24 mouse cellular contexts compared by ENCODE assay signal in genomic region chr13:25983659-25984058, GRCm38 (mm10).
A peak's percentile ranks its signal among the peaks of the same experiment; 100 is the strongest.
DNase-seq lines count a peak whose midpoint lies in the region; ATAC-seq and TF ChIP-seq lines count a peak whose summit lies in the region.
"Had no signal": no experiment of that assay in that cellular context is flagged by ENCODE, and none has a peak within 500 bp of the region (broad histone marks: within the 10 kb centered on the region; RNA-seq: fewer than 3 reads in every experiment).

No protein-coding gene starts in this region.

- H3ac ChIP-seq in C2C12 (ENCODE audit: control insufficient read depth, insufficient read length, low read depth) = no peak overlapping the region

- 34% methylated on average over 1 of the region's 1 CpGs for WGBS in kidney, embryonic 14.5 days
- 83% methylated on average over 1 of the region's 1 CpGs for WGBS in forebrain, embryonic 14.5 days

- H3K36me3 ChIP-seq in kidney, embryonic 14.5 days (ENCODE audit: control insufficient read depth, insufficient read depth, low read length) = no peaks in the 10 kb centered on the region
- H3K36me3 ChIP-seq in C2C12 (ENCODE audit: control insufficient read depth, insufficient read depth) = no peaks in the 10 kb centered on the region
- H3K36me3 ChIP-seq in forebrain, embryonic 14.5 days (ENCODE audit: control insufficient read depth, insufficient read depth, low read length) = no peaks in the 10 kb centered on the region
- H3K36me3 ChIP-seq: embryonic facial prominence, embryonic 13.5 days; G1E; heart, embryonic 15.5 days; hindbrain, embryonic 13.5 days; intestine, embryonic 15.5 days had no signal

- no peaks in the 10 kb centered on the region for H3K79me2 ChIP-seq in C2C12 (ENCODE audit: control insufficient read depth, insufficient read depth)

- TF ChIP-seq CTCF in C2C12 (IDR thresholded peaks at IDR 0.05; ENCODE audit: control insufficient read depth, insufficient read depth, insufficient read length) = no peak

- no peak overlapping the region for H3K4me2 ChIP-seq in kidney, embryonic 14.5 days (replicated peaks; ENCODE audit: low read depth, low read length)
- no peak overlapping the region for H3K4me2 ChIP-seq in forebrain, embryonic 14.5 days (ENCODE audit: low read length)
- H3K4me2 ChIP-seq: embryonic facial prominence, embryonic 13.5 days; heart, embryonic 11.5 days; heart, embryonic 15.5 days; hindbrain, embryonic 13.5 days; intestine, embryonic 15.5 days had no signal

- H3K4me1 ChIP-seq in kidney, embryonic 14.5 days (ENCODE audit: control insufficient read depth, insufficient read depth, low read length) = no peaks in the 10 kb centered on the region
- H3K4me1 ChIP-seq in forebrain, embryonic 14.5 days (ENCODE audit: control insufficient read depth, insufficient read depth, low read length) = peaks cover 4% of the 10 kb centered on the region
- H3K4me1 ChIP-seq: embryonic facial prominence, embryonic 13.5 days; heart, embryonic 15.5 days; hindbrain, embryonic 13.5 days; intestine, embryonic 15.5 days had no signal

- no peak overlapping the region for H3K9ac ChIP-seq in kidney, embryonic 14.5 days (ENCODE audit: low read depth, low read length)
- H3K9ac ChIP-seq in forebrain, embryonic 14.5 days (ENCODE audit: low read length) = no peak overlapping the region
- H3K9ac ChIP-seq: embryonic facial prominence, embryonic 13.5 days; heart, embryonic 15.5 days; hindbrain, embryonic 13.5 days; intestine, embryonic 15.5 days had no signal

- no peaks in the 10 kb centered on the region for H3K27me3 ChIP-seq in kidney, embryonic 14.5 days (ENCODE audit: control insufficient read depth, insufficient read depth, low read length)
- no peaks in the 10 kb centered on the region for H3K27me3 ChIP-seq in C2C12 (ENCODE audit: control insufficient read depth, insufficient read depth, insufficient read length)
- H3K27me3 ChIP-seq in forebrain, embryonic 14.5 days (replicated peaks; ENCODE audit: control insufficient read depth, insufficient read depth, low read length) = no peaks in the 10 kb centered on the region
- H3K27me3 ChIP-seq: embryonic facial prominence, embryonic 13.5 days; heart, embryonic 15.5 days; hindbrain, embryonic 13.5 days; intestine, embryonic 15.5 days had no signal

- no peaks in the 10 kb centered on the region for H3K79me3 ChIP-seq in C2C12 (ENCODE audit: low read depth)

- no peak overlapping the region for H3K27ac ChIP-seq in kidney, embryonic 14.5 days (ENCODE audit: low read depth, low read length)
- no peak overlapping the region for H3K27ac ChIP-seq in forebrain, embryonic 14.5 days (ENCODE audit: low read depth, low read length)
- H3K27ac ChIP-seq: embryonic facial prominence, embryonic 13.5 days; heart, adult 2 months; heart, embryonic 15.5 days; hindbrain, embryonic 13.5 days; intestine, embryonic 15.5 days had no signal

- H3K9me3 ChIP-seq in kidney, embryonic 14.5 days (ENCODE audit: control insufficient read depth, low read length) = no peaks in the 10 kb centered on the region
- no peaks in the 10 kb centered on the region for H3K9me3 ChIP-seq in forebrain, embryonic 14.5 days (replicated peaks; ENCODE audit: control insufficient read depth, low read length)
- H3K9me3 ChIP-seq: embryonic facial prominence, embryonic 13.5 days; G1E; heart, embryonic 15.5 days; hindbrain, embryonic 13.5 days; intestine, embryonic 15.5 days had no signal

- no peak overlapping the region for H3K4me3 ChIP-seq in kidney, embryonic 14.5 days (ENCODE audit: low read length)
- no peak overlapping the region for H3K4me3 ChIP-seq in C2C12 (ENCODE audit: insufficient read depth, poor library complexity, severe bottlenecking)
- no peak overlapping the region for H3K4me3 ChIP-seq in forebrain, embryonic 14.5 days (ENCODE audit: low read depth, low read length)
- H3K4me3 ChIP-seq: embryonic facial prominence, embryonic 13.5 days; heart, adult 2 months; heart, embryonic 15.5 days; hindbrain, embryonic 13.5 days; intestine, embryonic 15.5 days had no signal

- DNase-seq in kidney, postnatal 36 days = no peak
- DNase-seq in R1 (ENCODE audit: low read depth, low spot score) (peak; percentile 62), adipocyte (ENCODE audit: low spot score) (no peak)
- DNase-seq in forebrain, embryonic 14.5 days (ENCODE audit: low spot score) = peak; percentile 49
- DNase-seq in testis, postnatal 14 days (ENCODE audit: low spot score) = no peak
- DNase-seq in testis, postnatal 10 days (ENCODE audit: low spot score) = no peak
- DNase-seq: adrenal gland, adult 2 months; adrenal gland, postnatal 36 days; cerebellum, adult 11 months; cerebellum, adult 8-10 months; cerebellum, postnatal 14 days; gastrocnemius, postnatal 10 days; heart, adult 2 months; heart, postnatal 14 days; kidney, adult 2 months had no signal

- peak; percentile 62; the same call in 1 of the 2 replicates for ATAC-seq in kidney, embryonic 14.5 days (ENCODE audit: low FRiP score, low TSS enrichment)
- peak; percentile 40 for ATAC-seq in forebrain, embryonic 14.5 days
- ATAC-seq: activated CD4-positive, CD25-positive, alpha-beta regulatory T cell, adult 4 months; intestine, embryonic 15.5 days had no signal

TF ChIP-seq in C2C12, 6 proteins besides CTCF, POLR2A, EP300 and RAD21:
- TF ChIP-seq CEBPB (IDR thresholded peaks at IDR 0.05; ENCODE audit: low read depth) (peak; percentile 7), FOSL1 (IDR thresholded peaks at IDR 0.05; ENCODE audit: insufficient read depth, low read length, poor library complexity, severe bottlenecking) (no peak), MYOG (IDR thresholded peaks at IDR 0.05; ENCODE audit: control insufficient read depth, extremely low read depth, insufficient read length) (no peak)

Comparison
In these comparisons a context has a peak if more than half of its experiments do, and no peak if none do; other contexts are left out.
1. DNase-seq: peak in R1 (single experiment) and forebrain, embryonic 14.5 days (single experiment); none in kidney, postnatal 36 days (0 of 2), adipocyte (single experiment), testis, postnatal 14 days (single experiment) and testis, postnatal 10 days (single experiment).